Mouse (Mus musculus): ENCODE data around the gene Ckap2l.
A peak's percentile ranks its signal among the peaks of the same experiment; 100 is the strongest.

Gene Ckap2l

DNA sequence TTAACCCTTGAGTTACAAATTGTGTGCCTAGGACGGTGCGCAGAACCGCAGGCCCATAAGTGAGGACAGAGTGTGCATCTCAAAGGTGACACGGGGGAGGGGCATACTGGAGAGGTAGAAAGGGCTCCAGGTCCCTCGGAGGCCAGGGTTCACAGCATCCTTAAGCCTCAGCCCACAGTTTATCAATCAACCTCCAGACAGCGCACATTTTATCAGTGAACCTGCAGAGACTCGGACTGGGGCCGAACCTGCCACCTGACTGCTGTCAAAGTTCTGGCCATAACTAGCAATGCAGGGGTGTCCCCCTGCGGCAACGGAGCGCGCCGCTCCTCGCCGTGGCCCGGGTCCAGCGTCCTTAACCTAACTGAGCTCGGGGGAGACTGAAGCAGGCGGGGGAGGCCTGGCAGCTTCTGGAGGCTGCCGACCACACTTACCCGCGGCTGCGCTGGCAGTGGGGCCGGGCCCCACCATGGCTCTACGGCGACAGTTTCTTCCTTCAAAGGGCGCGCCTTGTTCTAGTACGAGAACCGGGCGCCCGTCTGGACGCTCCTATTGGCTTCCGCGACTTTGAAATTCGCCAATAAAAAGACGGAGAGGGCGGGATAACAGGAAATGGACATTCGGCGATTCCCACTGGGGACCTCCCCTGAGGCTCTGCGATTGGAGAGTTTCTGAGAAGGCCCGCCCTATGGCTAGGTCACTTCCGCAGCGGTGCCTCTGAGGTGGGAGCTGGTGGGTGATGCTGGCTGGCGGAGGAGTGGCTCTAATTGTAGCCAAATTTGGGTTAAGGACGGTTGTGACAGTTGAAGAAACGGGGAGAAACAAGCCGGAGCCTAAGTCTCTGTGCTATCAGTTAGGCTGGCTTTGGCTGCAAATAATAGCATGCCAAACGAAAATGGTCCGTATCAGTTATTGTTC lies at the start of gene Ckap2l:
Gene Ckap2l (minus strand): TSS at position 542 of the 918 bp plus-strand sequence.
- DNase-seq (ENCODE audit: low spot score in 2 of 2) = peak; percentile 95 to 98

DNA sequence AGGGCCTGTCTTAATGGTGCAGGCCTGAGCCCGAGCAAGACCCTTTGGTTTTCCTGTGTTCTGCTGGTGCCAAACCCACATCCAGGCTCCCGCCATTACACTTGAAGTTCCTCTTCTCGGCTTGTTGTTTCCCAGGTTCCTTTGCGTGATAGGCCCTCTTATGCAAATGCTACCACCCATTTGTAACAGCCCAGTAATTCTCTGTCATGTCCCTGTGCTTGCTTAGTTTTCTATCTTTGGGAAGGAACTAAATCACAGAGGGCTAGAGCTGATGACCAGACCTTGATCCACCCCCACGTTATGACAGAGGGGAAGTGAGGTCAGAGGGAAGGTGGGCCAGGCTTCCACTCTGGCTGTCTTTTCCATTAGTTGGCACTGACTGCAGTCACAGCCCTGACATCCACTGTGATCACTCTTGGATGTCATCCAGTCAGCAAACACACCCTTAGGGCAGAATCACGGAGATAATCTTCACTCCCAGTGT lies 41.2 kb upstream of the Ckap2l start:
- DNase-seq (ENCODE audit: low spot score in 2 of 2) = no peak

DNA sequence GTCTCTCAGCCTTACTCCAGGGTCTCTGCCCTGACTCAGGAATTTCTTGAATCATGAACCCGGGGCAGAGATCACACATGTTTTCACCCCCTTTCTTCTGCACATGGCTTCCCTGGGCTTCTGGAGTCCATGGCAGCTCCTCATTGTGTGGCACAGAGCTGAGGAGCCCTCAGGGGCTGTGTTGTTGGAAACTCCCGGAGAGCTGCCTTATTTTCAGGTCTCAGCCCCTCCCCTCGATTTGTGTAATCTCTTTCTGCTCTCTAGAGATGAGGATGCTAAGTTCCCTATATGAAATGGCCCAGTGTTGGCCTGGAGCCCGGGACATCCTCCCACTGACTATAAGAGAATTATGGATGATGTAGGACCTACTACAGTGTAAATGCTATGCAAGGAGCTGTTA lies 36.5 kb upstream of the Ckap2l start:
- DNase-seq (ENCODE audit: low spot score in 2 of 2) = no peak

DNA sequence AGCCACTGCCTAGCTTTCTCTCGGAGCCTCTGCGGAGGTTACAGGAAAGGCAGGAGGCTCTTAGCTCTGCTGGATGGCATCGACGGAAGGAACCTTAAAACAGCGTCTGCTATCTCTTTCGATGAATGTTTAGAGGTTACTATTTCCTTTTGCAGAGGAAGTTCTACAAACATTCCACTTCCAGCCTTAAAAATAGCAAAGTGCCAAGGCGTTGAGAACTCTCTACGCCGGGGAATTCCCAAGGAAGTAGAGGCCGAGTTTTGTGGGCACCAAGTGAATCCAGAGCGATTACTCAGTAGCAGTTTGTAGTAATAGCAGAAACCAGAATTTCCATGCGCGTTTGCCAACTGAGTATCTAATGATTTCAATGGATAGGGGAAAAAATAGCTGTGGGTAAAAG lies 33.5 kb upstream of the Ckap2l start:
- DNase-seq (ENCODE audit: low spot score in 2 of 2) = no peak

DNA sequence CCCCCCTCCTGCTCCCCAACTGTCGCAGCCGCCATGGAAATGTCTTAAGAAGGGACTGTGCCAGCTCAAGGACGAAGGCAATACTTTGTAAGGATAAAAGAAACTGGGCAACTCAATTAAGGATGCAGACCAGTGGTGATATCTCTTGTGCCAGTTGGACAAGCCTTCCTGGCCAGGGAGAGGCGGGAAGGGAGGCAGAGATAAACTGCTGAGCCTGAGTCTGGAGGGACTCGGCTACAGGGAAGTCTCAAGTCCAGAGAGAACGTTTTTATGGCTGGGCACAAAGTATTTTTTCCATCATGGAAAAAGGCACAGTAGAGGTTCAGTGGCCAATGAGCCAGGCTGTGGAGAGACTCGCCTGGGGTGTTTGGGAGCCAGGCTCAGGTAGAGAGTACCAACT lies 33.0 kb upstream of the Ckap2l start:
- DNase-seq (ENCODE audit: low spot score in 2 of 2) = no peak

DNA sequence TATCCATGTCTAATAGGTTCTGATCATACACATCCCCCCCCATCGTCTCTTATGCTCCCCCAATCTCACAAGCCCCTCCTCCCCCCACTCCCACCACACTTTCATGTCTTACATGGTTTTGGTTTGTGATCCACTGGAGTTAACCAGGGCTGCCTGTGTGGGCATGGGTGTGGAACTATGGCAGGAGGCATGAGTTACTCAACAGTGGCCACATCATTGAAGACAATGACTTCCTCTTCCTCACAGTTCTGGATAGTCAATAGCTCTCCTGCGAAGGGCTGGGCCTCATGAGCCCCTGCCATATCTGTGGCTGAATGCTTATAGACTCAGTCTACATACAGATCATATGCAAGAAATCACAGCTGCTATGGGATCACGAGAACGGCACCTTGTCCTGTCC lies 31.2 kb upstream of the Ckap2l start:
- no peak for DNase-seq (ENCODE audit: low spot score in 2 of 2)

DNA sequence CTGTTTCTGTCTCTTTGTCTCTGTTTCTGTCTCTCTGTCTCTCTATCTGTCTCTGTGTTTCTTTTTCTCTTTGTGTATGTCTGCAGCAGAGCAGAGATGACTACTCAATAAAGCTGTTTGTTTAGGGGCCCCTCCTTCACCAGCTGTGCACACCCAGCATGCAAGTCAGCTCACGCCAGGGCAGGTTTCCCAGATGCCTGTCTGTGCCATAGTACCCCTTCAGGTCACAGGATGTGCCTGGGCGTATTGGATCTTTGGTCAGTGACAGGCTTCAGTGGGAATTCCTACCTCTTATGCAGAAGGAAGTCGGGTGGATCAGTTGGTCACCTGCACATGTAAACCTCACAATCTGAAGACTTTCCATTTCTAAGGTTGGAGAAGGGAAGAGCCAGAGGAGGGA lies 27.2 kb upstream of the Ckap2l start:
- no peak for DNase-seq (ENCODE audit: low spot score in 2 of 2)

DNA sequence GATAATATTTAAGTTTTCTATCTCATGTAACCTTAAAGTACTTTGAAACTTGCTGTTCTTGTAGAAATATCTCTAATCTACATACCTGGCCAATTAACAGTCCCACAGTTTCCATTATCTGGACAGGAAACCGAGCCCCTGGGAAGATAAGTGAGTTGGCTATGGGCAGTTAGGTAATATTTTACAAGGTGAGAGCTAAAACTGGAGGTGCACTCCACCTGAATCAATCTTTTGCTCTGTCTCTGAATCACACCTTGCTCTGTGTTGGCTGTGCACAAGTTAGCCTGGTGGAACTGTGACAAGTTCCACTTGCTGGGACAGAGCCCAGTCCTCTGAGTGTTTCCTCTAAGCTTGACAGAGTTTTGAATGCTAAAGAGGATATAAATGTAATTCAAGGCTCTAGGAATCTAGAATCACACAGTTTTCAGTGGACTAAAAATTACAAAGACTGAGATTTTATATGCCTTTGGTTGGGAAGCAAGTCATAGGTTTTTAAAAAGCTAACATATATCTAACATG lies 25.2 kb upstream of the Ckap2l start:
- peak in 1 of 2 experiments; percentile 55 for DNase-seq (ENCODE audit: low spot score in 2 of 2)

DNA sequence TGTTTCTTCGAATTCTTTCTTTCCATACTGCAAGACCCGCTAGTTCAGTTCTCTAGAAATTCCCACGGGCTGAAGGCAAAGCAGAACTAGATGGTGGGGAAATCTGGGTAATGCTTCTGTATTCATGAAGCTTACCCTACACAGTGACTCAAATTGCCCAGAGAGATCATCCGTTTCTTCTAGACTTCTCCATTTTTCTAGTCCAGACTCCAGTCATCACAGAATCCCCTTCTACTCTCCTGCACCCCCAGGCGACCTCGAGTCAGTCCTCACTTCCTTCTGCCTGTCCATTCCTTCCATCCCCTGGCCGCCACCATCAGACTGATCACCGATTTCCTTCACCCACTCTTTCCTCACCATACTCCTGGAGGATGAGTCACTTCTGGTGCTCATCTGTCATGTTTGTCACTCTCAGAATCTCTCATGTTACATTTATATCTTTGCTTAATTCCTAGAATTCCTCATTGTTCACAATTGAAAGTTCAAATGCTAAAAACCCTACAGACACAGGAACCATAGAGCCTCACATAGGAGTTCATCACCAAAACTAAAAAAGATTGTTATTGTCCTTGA lies 23.1 kb upstream of the Ckap2l start:
- DNase-seq (ENCODE audit: low spot score in 2 of 2) = no peak

DNA sequence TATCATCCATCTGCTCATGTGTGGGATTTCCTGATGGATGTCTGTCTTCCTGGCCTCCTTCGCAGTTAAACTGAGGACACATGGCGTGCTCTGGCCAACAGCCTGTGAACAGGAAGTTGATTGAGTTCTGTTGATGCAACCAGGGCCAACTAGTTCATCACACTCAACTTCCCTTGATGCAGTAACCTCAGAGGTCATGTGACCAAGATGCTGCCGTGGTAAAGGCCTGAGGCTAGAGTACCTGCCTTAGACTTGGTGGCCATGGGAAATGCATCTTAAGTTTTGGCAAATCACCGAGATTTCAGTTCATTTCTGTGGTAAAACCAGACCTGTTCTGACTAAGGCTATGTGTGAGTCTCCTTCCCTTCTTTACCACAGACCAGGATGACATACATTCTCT lies 18.8 kb upstream of the Ckap2l start:
- DNase-seq (ENCODE audit: low spot score in 2 of 2) = no peak

DNA sequence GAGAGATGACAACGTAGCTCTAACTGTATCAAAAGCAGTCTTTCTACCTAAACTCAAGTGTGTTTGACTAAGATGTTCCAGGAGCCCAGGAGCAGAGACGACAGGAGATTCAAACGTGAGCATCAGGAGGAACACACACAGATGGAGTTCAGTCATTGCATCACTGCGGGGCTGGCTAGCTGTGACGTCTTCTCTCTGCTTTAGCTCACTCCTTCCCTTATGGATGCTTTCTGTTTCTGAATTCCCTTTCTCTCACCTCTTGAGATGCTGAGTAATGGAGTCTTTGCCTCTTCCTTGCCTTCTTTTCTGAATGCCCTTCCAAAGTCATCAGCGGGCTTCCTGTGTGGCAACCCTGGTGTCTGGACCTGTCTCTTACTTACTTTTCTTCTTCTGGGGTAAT lies 17.9 kb upstream of the Ckap2l start:
- no peak for DNase-seq (ENCODE audit: low spot score in 2 of 2)

DNA sequence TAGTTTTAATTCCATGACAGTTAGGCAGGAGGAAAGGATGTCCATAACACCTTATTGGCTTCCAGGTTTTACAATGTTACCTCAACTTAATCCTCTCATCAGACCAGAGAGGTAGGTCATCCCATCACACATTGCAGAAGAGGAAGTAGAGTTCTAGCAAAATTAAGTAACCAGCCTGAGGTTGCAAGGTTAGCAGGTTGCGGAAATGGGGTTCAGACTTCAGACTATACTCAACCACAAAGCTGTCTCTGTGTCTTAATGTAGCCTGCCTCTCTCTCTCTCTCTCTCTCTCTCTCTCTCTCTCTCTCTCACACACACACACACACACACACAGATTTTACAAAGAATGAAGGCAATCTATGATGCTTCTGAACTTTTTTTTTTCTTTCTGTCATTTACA lies 16.9 kb upstream of the Ckap2l start:
- no peak for DNase-seq (ENCODE audit: low spot score in 2 of 2)

DNA sequence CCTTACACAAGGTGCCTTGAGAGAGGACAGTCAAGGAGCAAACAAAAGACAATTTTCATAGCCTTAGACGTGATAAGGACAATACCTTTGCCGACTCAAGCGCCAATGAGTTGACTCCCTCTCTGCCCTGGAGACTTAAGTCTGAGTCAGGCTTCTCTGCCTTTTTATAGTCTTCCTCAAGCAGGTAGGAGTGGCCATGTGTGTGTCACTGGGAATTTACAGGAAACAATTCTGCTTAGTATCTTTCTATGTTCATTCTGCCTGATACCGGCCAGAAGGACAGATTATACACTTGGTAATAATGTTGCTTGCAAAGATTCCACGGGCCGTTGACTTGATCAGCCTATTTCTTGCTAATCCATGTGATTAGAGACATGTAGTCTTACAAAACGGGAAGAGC lies 12.8 kb upstream of the Ckap2l start, which contains the start of gene Il1a:
Gene Il1a (minus strand): TSS at position 137 of the 400 bp plus-strand sequence.
- DNase-seq (ENCODE audit: low spot score in 2 of 2) = no peak

DNA sequence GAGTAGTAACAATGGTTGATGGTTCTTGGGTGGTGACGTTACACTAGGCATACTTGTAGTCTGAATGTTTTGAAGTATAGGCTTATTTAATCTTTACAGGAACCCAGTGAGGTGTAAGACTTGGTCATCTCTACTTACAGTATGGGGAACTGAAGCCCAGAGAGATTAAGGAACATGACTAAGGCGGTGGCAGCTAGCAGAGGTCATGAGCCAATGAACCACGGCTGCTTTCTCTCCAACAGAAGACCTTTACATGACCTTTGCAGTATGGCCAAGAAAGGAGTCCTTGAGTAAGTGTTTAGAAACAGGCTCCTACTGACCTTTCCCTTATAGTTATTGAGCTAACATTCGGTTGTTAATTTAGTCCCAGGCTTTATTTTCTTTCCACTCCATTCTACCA lies 9.0 kb upstream of the Ckap2l start:
- no peak for DNase-seq (ENCODE audit: low spot score in 2 of 2)

DNA sequence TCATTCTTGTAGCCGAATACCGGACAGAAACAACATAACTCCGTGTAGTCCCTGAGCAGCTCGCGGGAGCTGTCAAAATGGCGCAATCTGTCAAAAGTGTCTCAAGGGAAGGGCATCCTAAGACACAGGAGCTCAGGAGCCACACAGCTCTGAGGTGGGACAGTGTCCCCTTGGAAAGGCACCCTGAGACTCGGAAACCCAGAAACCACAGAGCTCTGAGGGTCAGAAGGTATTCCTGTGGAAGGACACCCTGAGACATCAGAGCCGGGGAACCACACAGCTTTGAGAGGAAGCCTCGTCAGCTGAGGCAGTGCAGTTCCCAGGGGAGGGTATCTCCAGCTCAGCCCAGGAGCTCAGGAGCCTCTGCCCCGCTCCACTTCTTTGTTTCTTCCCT lies 574 bp upstream of the Ckap2l start:
- DNase-seq (ENCODE audit: low spot score in 2 of 2) = no peak

DNA sequence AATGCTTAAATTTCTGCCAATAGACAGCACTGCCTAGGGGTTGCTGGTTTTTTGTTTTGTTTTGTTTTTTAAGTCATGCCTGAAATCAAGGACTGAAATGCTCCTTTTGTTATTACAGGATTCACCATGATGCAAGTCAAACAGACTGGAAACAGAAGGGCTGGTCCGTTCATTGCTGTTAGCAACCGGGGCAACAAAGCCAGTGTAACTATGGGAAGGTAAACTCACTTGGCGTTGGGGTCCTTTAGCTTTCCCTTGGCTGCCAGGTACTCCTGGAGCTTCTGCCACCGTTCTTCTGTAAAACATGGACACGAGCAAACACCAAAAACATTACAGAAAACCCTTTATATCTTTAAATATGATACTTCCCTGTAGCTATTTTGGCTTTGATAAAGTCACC lies 926 bp downstream of the Ckap2l start:
- DNase-seq (ENCODE audit: low spot score in 2 of 2) = no peak

DNA sequence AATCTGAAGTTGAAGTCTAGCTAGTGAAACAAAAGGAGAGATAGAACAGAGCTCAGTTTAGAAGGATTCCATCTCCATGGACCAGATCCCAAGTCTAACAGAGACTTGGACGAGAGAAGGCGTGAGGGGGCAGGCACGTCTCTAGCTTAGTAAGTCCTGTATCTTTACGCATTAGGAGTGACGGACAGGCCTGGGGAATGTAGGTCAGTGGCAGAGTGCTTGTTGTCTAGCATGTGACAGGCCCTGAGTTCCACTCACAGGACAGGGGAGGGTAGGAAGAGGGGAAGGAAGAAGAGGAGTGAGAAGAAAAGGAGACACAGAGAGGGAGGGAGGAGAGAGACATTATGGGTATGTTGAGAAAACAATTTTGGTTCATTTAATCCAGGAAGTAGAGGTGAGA lies 1.9 kb downstream of the Ckap2l start:
- no peak for DNase-seq (ENCODE audit: low spot score in 2 of 2)

DNA sequence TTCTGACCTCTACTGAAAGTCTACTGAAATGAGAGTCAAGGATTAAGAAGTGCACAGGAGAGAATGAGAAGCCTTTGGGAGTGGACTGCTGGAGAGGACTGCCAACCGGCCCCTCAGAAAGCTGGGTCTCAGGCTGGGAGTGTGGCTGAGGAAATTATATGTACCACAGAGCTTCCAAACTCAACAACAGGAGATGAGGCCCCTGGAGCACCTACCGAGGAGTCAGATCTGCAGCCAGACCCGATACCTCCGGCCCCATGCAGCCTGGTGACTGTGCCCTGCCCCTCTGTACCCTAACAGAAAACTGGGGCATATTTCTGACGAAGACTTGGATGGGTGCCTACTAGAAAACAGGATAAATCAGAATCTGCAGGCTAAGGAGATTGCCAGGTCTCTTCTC lies 23.2 kb downstream of the Ckap2l start:
- DNase-seq (ENCODE audit: low spot score in 2 of 2) = no peak

DNA sequence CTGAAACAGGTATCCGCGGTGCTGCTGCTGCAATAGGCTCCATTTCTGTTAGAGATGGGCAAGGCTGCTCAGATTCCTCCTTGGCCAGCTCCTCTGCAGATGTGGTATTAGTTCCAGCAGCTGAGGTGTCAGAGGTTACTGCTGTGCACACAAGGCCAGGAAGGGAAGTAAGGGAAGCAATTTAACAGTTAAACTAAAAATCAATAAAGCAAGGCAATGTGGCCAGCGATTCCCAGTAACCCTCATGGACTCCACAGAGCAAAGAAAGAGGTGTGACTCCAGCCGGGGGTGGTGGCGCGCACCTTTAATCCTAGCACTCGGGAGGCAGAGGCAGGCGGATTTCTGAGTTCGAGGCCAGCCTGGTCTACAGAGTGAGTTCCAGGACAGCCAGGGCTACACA lies 26.4 kb downstream of the Ckap2l start:
- no peak for DNase-seq (ENCODE audit: low spot score in 2 of 2)

DNA sequence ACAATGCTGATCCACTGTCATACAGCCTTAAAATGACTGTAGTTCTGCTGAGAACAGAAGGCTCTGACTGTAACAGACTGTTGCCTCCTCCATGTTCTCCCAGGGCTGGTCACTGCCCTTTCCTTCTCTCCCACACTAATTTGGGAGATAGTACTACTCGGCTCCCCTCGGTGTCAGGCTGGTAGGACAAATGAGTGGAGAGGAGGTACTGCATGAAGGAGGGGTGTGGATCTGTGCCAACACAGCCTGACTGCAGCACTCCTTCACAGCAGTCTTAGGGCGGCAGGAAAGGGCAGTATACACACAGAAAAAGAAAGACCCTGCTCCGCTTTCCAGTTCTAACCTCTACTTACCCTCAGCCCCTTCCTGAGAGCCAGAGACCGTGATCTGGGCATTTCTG lies 27.0 kb downstream of the Ckap2l start:
- no peak for DNase-seq (ENCODE audit: low spot score in 2 of 2)

DNA sequence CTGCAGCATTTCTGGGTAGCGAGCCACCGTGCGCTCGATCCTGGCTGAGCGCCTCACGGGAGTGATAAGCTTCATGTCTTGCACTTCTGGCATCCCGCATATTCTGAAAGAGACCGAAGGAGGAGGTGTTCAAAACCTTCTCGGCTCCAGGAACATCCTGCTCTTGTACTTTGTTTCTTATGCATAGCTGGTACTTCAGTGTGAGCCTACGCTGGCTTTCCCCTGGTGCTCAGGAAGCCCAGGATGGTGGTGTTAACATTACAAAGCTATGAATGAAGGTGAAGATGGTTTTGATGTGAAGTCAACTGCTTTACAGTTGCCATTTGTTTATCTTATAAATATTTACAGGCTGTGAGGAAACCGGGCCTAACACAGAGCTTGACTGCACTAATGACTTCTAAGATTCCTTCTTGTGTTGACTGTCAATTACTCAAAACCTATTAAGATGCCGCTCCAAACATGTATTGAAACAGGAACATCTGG lies 27.8 kb downstream of the Ckap2l start:
- DNase-seq (ENCODE audit: low spot score in 2 of 2) = no peak

DNA sequence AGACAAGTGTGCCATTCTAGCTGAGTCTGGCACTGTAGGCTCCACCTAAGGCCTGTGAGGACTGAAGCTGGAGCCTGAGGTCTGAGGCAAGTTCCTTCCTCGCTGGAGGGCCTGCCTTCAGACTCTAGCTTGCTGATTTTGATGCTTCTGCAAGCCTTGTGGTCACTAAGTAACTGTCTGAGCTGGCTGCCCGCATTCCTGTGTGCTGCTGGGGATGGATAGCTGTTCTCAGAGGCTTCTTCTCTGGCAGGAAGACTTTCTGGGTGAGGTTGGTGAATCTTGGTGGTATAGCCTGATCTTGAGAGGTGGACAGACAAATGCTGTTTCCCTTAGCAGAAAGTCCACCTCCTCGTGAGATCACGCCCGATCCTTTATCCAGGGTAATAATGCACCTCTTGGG lies 29.3 kb downstream of the Ckap2l start:
- no peak for DNase-seq (ENCODE audit: low spot score in 2 of 2)

DNA sequence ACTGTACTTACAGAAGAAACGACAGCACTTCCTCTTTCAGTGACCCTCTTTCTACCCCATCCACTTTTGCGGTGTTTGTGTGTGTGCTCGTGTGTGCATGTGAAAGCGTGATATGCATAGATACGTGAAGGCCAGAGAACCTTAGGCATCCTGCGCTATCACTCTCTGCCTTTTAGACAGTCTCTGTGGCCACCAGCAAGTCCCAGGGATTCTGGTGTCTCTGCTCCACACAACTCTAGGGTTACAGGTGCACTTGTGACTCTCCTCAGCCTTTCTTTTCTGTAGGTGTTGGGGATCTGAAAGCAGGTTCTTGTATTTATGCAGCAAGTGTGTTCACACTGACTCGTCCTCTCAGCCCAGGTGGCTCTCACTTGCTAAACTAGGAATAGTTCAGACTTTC lies 31.7 kb downstream of the Ckap2l start:
- DNase-seq (ENCODE audit: low spot score in 2 of 2) = no peak

Data from left cerebral cortex, adult 9 months (tissue).